Mouse (Mus musculus) left cerebral cortex, adult 18-20 months (tissue): ENCODE measurements at regions not wholly inside any gene's neighbourhood (a gene's known extent, or its start where the extent isn't known, plus 50 kb on each side); places are given as distances from the start of the nearest gene placed in this dataset.
A peak's percentile ranks its signal among the peaks of the same experiment; 100 is the strongest.

Source experiments
- DNase-seq, 2 experiments: peaks; one replicate each; pipeline ENCODE4 v3.0.0; 2021 to 2022; ENCODE audit warnings: low spot score in 2 of 2, mixed read lengths in 1 of 2

GRCm38 (mm10) chr1:77943101-77943500 lies 253.8 kb downstream of the Pax3 start:
- DNase-seq = peak in 1 of 2 experiments; percentile 43

GRCm38 (mm10) chr1:77933095-77933766 lies 263.7 kb downstream of the Pax3 start:
- DNase-seq = no peak

GRCm38 (mm10) chr1:77932226-77932625 lies 264.7 kb downstream of the Pax3 start:
- no peak for DNase-seq

GRCm38 (mm10) chr1:77930661-77931060 lies 266.3 kb downstream of the Pax3 start:
- no peak for DNase-seq

GRCm38 (mm10) chr1:77929552-77929951 lies 267.4 kb downstream of the Pax3 start:
- DNase-seq = no peak

- DNase-seq = no peak
These were observed 270.8 kb downstream of the Pax3 start for GRCm38 (mm10) chr1:77926146-77926545.

- DNase-seq = peak; percentile 43 to 46
These were observed 300.7 kb downstream of the Pax3 start for GRCm38 (mm10) chr1:77896226-77896625.

GRCm38 (mm10) chr1:77879026-77879425 lies 317.9 kb downstream of the Pax3 start:
- no peak for DNase-seq

- DNase-seq = no peak
These were observed 326.8 kb downstream of the Pax3 start for GRCm38 (mm10) chr1:77870125-77870524.

- no peak for DNase-seq
These were observed 327.8 kb downstream of the Pax3 start for GRCm38 (mm10) chr1:77869174-77869573.

- DNase-seq = no peak
These were observed 337.0 kb downstream of the Pax3 start for GRCm38 (mm10) chr1:77859931-77860330.

- no peak for DNase-seq
These were observed 339.5 kb upstream of the Epha4 start for GRCm38 (mm10) chr1:77854366-77854765.

- DNase-seq = no peak
These were observed 333.1 kb upstream of the Epha4 start for GRCm38 (mm10) chr1:77847766-77848615.

- DNase-seq = no peak
These were observed 331.3 kb upstream of the Epha4 start for GRCm38 (mm10) chr1:77846039-77846727.

- no peak for DNase-seq
These were observed 325.8 kb upstream of the Epha4 start for GRCm38 (mm10) chr1:77840672-77841071.

- no peak for DNase-seq
These were observed 317.3 kb upstream of the Epha4 start for GRCm38 (mm10) chr1:77832174-77832573.

GRCm38 (mm10) chr1:77824716-77825387 lies 310.0 kb upstream of the Epha4 start:
- DNase-seq = peak in 1 of 2 experiments; percentile 51

GRCm38 (mm10) chr1:77823801-77824687 lies 309.2 kb upstream of the Epha4 start:
- DNase-seq = peak; percentile 34 to 47

GRCm38 (mm10) chr1:77820101-77820500 lies 305.2 kb upstream of the Epha4 start:
- DNase-seq = no peak

- no peak for DNase-seq
These were observed 300.6 kb upstream of the Epha4 start for GRCm38 (mm10) chr1:77815451-77815850.
